Mouse (Mus musculus) liver, adult 2 months (tissue): Measurements from ENCODE around the gene Gm28051. TPM values are rescaled to one million over a fixed set of nuclear protein-coding genes. Genes with fewer than 3 reads are reported as not detected.

Experiments
- DNase-seq: peaks from one replicate; pipeline ENCODE4 v3.0.0-alpha.2; 2011; ENCODE audit warnings: low read depth, low spot score; ENCODE audit errors: extremely low read depth
- H3K27ac ChIP-seq: fragments of 200-500 bp; replicated peaks from 2 replicates; pipeline ENCODE4 v1.5.1; 2012; ENCODE audit warnings: low read depth, mild to moderate bottlenecking, control low read depth, inconsistent platforms, low read length; ENCODE audit not compliant: insufficient read depth
- H3K27me3 ChIP-seq: fragments of 200-500 bp; 2 replicates; pipeline ENCODE4 v1.6.1; 2012; ENCODE audit warnings: mild to moderate bottlenecking, moderate library complexity, low read length, inconsistent platforms; ENCODE audit not compliant: control insufficient read depth, insufficient read depth
- H3K36me3 ChIP-seq: fragments of 200-500 bp; 2 replicates; pipeline ENCODE4 v1.6.1; 2012; ENCODE audit warnings: low read length, inconsistent platforms; ENCODE audit not compliant: control insufficient read depth, insufficient read depth
- H3K4me1 ChIP-seq: fragments of 200-500 bp; 2 replicates; pipeline ENCODE4 v1.6.1; 2011; ENCODE audit warnings: low read length; ENCODE audit not compliant: control insufficient read depth, insufficient read depth
- H3K4me3 ChIP-seq: fragments of 200-500 bp; 2 replicates; pipeline ENCODE4 v1.5.1; 2011; ENCODE audit warnings: low read depth, mild to moderate bottlenecking, control low read depth, low read length, moderate library complexity; ENCODE audit not compliant: insufficient read depth
- H3K79me2 ChIP-seq: fragments of 200-500 bp; 2 replicates; pipeline ENCODE4 v1.6.1; 2012; ENCODE audit warnings: inconsistent platforms, mild to moderate bottlenecking, low read length, moderate library complexity; ENCODE audit not compliant: control insufficient read depth, insufficient read depth
- H3K9ac ChIP-seq: fragments of 200-500 bp; 2 replicates; pipeline ENCODE4 v1.6.1; 2012; ENCODE audit warnings: low read depth, mild to moderate bottlenecking, control low read depth, inconsistent platforms, low read length
- CTCF ChIP-seq: fragments of 200-500 bp; IDR thresholded peaks from 2 replicates; pipeline ENCODE4 v1.5.1; 2011; ENCODE audit warnings: low read depth, low read length, control low read depth
- POLR2A ChIP-seq: fragments of 200-500 bp; IDR thresholded peaks from 2 replicates; pipeline ENCODE4 v1.6.1; 2011; ENCODE audit warnings: low read length, control low read depth; ENCODE audit not compliant: insufficient read depth; ENCODE audit errors: extremely low read depth
- WGBS: fragments of 180-500 bp; shearing (Covaris S2); methylation state at CpG from one replicate; pipeline ENCODE4 v1.1.7; 2018; 5-methylcytosine and 5-hydroxymethylcytosine counted together
- polyA plus RNA-seq: library from polyadenylated mRNA; depleted of rRNA; stranded (reverse); fragments of >200 nt; gene quantifications from 2 replicates; pipeline ENCODE4 v1.2.3, GENCODE M21; 2012; rRNA removed
- total RNA-seq: library from RNA; depleted of rRNA; stranded (reverse); fragments of >200 nt; gene quantifications from 2 replicates; pipeline ENCODE4 v1.2.3, GENCODE M21; 2014; rRNA removed

Gm28051 gene
- total and polyA plus RNA-seq, 2 experiments = not detected

DNA sequence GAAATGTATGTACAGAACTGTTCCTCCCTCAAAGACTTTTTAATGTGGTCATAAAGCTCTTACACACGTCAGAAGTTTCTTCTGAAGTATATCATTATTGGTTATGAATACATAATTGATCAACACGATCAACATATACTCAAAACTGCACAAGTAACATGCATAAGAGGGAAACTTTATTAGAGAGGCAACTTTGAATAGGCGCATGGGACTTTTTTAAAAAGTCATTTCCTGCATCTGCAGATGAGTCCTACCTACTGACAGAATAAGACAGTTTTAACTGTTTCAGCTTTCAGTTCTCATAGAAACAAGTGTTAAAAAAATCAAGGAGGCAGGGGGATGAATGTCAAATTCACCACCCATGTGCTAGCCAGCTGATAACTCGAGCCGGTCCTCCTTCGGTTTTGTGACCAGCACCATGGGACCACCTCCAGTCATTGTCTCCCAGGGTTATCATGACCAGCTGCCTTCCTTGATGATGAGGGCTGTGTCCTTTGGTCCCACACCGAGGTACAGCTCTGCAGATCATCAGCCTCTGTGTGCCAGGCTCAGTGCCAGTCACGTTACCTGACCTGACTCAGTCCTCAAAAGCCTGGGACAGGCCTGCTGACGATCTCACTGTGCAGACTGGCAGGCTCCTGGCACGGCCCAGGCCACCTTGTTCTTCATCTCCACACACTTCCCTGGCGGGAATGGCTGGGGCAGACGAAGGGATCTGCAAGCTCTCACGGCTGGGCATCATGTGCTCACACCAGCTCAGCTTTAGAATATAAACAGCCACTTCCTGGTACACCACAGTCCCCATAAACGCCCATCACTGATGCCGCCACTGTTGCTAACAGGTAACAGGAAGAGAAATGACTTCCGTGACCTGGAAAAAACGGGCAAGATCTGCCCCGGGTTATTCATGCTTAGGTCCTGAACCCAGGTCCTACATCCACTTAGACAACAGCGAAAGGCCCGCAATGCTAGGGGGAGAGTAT, 84.4 kb downstream of the Gm28051 start:
- Histone ChIP-seq H3K9ac (no peak overlapping the region), H3K36me3 (no peaks in the 10 kb centered on the region), H3K27me3 (no peaks in the 10 kb centered on the region), H3K4me1 (no peaks in the 10 kb centered on the region), H3K27ac (no peak overlapping the region), H3K4me3 (no peak overlapping the region), H3K79me2 (no peaks in the 10 kb centered on the region; the same call in 1 of the 2 replicates)
- DNase-seq = no peak
- WGBS = 77% methylated on average over 20 of the region's 20 CpGs
- TF ChIP-seq CTCF (no peak), POLR2A (no peak)

DNA sequence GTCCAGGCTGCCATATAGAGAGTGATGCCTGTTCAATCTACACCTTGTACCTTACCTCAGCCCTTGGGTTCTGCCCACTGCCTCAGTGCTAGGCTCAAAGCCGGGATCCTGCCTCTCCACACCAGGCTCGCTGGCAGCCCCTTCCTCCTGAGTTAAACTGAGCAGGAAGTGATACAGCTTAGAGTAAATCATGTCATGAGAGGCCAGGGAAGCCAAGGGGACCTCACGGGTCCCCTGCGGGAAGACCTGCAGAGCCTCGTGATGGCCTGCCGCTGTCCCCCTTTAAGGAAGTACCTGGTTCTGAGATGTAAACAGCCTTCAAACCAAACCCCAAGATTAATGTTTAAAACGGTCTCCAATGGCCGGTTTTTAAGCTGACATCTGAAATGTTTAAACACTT, 85.4 kb downstream of the Gm28051 start:
- Histone ChIP-seq H3K4me3 (no peak overlapping the region), H3K36me3 (no peaks in the 10 kb centered on the region), H3K27me3 (no peaks in the 10 kb centered on the region), H3K4me1 (no peaks in the 10 kb centered on the region), H3K27ac (no peak overlapping the region), H3K9ac (no peak overlapping the region), H3K79me2 (no peaks in the 10 kb centered on the region; the same call in 1 of the 2 replicates)
- DNase-seq = no peak
- 62% methylated on average over 8 of the region's 8 CpGs for WGBS
- no peak for TF ChIP-seq POLR2A
- no peak for TF ChIP-seq CTCF

DNA sequence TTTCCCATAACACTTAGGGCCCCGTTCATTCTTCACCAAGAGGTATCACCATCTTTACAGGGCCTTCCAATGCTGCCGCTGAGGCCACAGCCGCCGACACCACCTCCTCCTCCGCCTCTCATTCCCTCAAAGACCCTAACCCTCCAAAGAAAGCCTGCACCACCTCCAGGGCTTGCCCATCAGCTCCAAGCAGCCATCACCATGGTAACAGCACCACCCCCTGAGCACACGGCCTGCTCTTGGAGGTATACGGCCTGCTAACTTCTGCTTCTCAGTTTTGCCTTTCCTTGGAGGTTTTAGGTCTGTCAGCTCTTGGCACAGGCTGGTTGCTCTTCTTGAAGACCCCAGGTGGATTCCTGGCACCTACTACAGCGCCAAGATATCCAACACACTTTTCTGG, 86.7 kb downstream of the Gm28051 start:
- H3K9ac ChIP-seq = no peak overlapping the region
- TF ChIP-seq POLR2A (no peak), CTCF (no peak)
- H3K79me2 ChIP-seq = no peaks in the 10 kb centered on the region; the same call in 1 of the 2 replicates
- WGBS = 91% methylated on average over 8 of the region's 8 CpGs
- H3K36me3 ChIP-seq = no peaks in the 10 kb centered on the region
- no peaks in the 10 kb centered on the region for H3K27me3 ChIP-seq
- no peak overlapping the region for H3K4me3 ChIP-seq
- no peak overlapping the region for H3K27ac ChIP-seq
- DNase-seq = no peak
- H3K4me1 ChIP-seq = no peaks in the 10 kb centered on the region

Other genes with a start within 250 kb of the Gm28051 start
- 1.8 TPM in 1 of 2 replicates, not detected in the other for gene Chga, start 202.8 kb downstream of the Gm28051 start, total RNA-seq
- 0.42 TPM in 1 of 2 replicates, not detected in the other for gene Chga, start 202.8 kb downstream of the Gm28051 start, polyA plus RNA-seq
- gene Itpk1, start 52.8 kb downstream of the Gm28051 start, total RNA-seq = 7.9 and 8.3 TPM in 2 replicates
- 21.0 and 22.8 TPM in 2 replicates for gene Itpk1, start 52.8 kb downstream of the Gm28051 start, polyA plus RNA-seq
- gene Moap1, start 14.1 kb downstream of the Gm28051 start, total RNA-seq = 0.54 and 1.0 TPM in 2 replicates
- 0.15 and 0.37 TPM in 2 replicates for gene Moap1, start 14.1 kb downstream of the Gm28051 start, polyA plus RNA-seq
- 1.8 and 2.0 TPM in 2 replicates for gene Tmem251, start 14.0 kb downstream of the Gm28051 start, total RNA-seq
- gene Tmem251, start 14.0 kb downstream of the Gm28051 start, polyA plus RNA-seq = 1.2 and 1.6 TPM in 2 replicates
- 5.0 and 5.6 TPM in 2 replicates for gene Gon7, start within 50 bp of the Gm28051 start, total RNA-seq
- 11.3 and 11.5 TPM in 2 replicates for gene Gon7, start within 50 bp of the Gm28051 start, polyA plus RNA-seq
- gene Ubr7, start 202 bp upstream of the Gm28051 start, total RNA-seq = 15.1 and 15.3 TPM in 2 replicates
- gene Ubr7, start 202 bp upstream of the Gm28051 start, polyA plus RNA-seq = 6.0 and 6.5 TPM in 2 replicates
- 1.5 and 1.8 TPM in 2 replicates for gene Gm20604, start 907 bp upstream of the Gm28051 start, total RNA-seq
- gene Gm20604, start 907 bp upstream of the Gm28051 start, polyA plus RNA-seq = 0.94 and 1.1 TPM in 2 replicates
- 15.5 and 17.6 TPM in 2 replicates for gene Btbd7, start 120.7 kb upstream of the Gm28051 start, total RNA-seq
- gene Btbd7, start 120.7 kb upstream of the Gm28051 start, polyA plus RNA-seq = 4.2 and 4.7 TPM in 2 replicates
- gene Cox8c, start 141.6 kb upstream of the Gm28051 start, total RNA-seq = not detected in 2 replicates
- gene Cox8c, start 141.6 kb upstream of the Gm28051 start, polyA plus RNA-seq = not detected in 2 replicates
- 0.20 and 0.46 TPM in 2 replicates for gene Unc79, start 191.1 kb upstream of the Gm28051 start, total RNA-seq
- gene Unc79, start 191.1 kb upstream of the Gm28051 start, polyA plus RNA-seq = 0.07 and 0.15 TPM in 2 replicates